Mouse (Mus musculus) lung, postnatal 0 days (tissue): ENCODE results near the gene Tceal3. TPM values are rescaled to one million over a fixed set of nuclear protein-coding genes. Genes with fewer than 3 reads are reported as not detected.
A peak's percentile ranks its signal among the peaks of the same experiment; 100 is the strongest.
"Not testable (repeated sequence)": the region's sequence is repeated elsewhere in the genome, so short reads cannot be mapped to it uniquely, and the experiment has no call there.

Source experiments
- ATAC-seq: fragments of 200-750 bp; cut with Nextera tagmentation; 2 replicates; pipeline ENCODE4 v1.8.0; 2017; ENCODE audit warnings: moderate library complexity
- DNase-seq: peaks from one replicate; pipeline ENCODE4 v3.0.0-alpha.2; 2016; ENCODE audit warnings: low spot score
- H3K27ac ChIP-seq: fragments of 300-500 bp; sonication (generic); 2 replicates; pipeline ENCODE4 v1.5.1; 2014; ENCODE audit warnings: antibody characterized with exemption, mild to moderate bottlenecking, low read length, mixed read lengths
- H3K27me3 ChIP-seq: fragments of 300-500 bp; sonication (generic); replicated peaks from 2 replicates; pipeline ENCODE4 v1.6.1; 2014; ENCODE audit warnings: low read length, mixed read lengths; ENCODE audit not compliant: insufficient read depth
- H3K36me3 ChIP-seq: fragments of 300-500 bp; sonication (generic); 2 replicates; pipeline ENCODE4 v1.6.1; 2014; ENCODE audit warnings: low read length, mixed read lengths; ENCODE audit not compliant: insufficient read depth
- H3K4me1 ChIP-seq: fragments of 300-500 bp; sonication (generic); 2 replicates; pipeline ENCODE4 v1.6.1; 2014; ENCODE audit warnings: antibody characterized with exemption, low read depth, low read length, mixed read lengths; ENCODE audit not compliant: insufficient read depth
- H3K4me2 ChIP-seq: fragments of 300-500 bp; sonication (generic); replicated peaks from 2 replicates; pipeline ENCODE4 v1.6.1; 2014; ENCODE audit warnings: low read depth, mild to moderate bottlenecking, low read length, moderate library complexity, mixed read lengths
- H3K4me3 ChIP-seq: fragments of 300-500 bp; sonication (generic); 2 replicates; pipeline ENCODE4 v1.5.1; 2014; ENCODE audit warnings: low read depth, low read length
- H3K9ac ChIP-seq: fragments of 300-500 bp; sonication (generic); replicated peaks from 2 replicates; pipeline ENCODE4 v1.6.1; 2014; ENCODE audit warnings: low read depth, mild to moderate bottlenecking
- H3K9me3 ChIP-seq: fragments of 300-500 bp; sonication (generic); 2 replicates; pipeline ENCODE4 v1.6.1; 2016; ENCODE audit warnings: low read length, mixed read lengths
- CTCF ChIP-seq: IDR thresholded peaks from 2 replicates; pipeline ENCODE4 v1.5.1; 2016; ENCODE audit warnings: antibody characterized with exemption, mild to moderate bottlenecking
- EP300 ChIP-seq: IDR thresholded peaks from 2 replicates; pipeline ENCODE4 v1.6.1; 2016; ENCODE audit warnings: antibody characterized with exemption, mild to moderate bottlenecking, control low read depth
- WGBS: fragments of 180-500 bp; shearing (Covaris S2); extraction: QIAGEN DNeasy Blood & Tissue Kit; methylation state at CpG from one replicate; pipeline ENCODE4 v1.1.7; 2014; 5-methylcytosine and 5-hydroxymethylcytosine counted together
- polyA plus RNA-seq: library from polyadenylated mRNA; unstranded; fragments of >200 nt; fragmentation: Nextera tagmentation; extraction: Ambion mirVana; gene quantifications from 2 replicates; pipeline ENCODE4 v1.2.1, GENCODE M21; 2015

Gene Tceal3
- 2.1 and 3.1 TPM in 2 replicates for polyA plus RNA-seq

DNA sequence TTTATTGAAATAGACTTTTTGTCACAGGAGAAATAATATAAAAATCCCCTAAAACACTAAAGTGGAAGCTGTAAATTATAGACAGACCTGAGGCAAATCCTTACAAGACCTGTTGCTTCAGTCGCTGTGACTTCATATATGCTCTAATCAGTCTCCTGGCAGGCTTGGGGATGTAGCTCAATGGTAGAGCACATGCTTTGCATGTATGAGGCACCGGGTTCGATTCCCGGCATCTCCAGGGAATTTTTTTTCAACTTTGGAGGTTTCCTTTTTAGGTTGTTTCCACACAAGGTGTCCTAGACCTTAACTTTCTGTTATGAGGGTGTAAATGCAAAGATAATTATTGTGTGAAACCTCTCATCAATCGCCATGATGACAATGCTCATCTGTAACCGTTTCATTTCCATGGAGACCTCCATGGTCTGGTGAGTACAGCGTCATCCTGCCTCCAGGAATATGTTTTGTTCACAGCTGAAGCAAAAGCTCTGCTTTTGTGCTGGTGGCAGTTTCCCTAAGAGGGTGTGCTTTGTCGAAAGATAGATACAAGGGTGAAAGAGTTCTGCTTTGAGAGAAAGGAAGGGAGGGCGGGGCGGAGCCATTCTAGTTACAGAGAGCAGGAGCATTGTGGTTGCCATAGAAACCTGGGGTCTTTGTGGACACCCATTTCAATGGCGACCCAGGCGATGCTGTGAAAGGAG lies at the start of gene Tceal3:
Gene Tceal3 (plus strand): TSS at position 644 of the 698 bp plus-strand sequence.
- no peak within 1 kb of the TSS for H3K9ac ChIP-seq
- ATAC-seq (no peak), DNase-seq (no peak)
- H3K36me3 ChIP-seq = no peaks in the 10 kb centered on the region
- no peaks in the 10 kb centered on the region for H3K27me3 ChIP-seq
- no peaks in the 10 kb centered on the region for H3K9me3 ChIP-seq
- no peak within 1 kb of the TSS for H3K4me2 ChIP-seq
- no peak within 1 kb of the TSS for H3K27ac ChIP-seq
- 50% methylated on average over 12 of the region's 12 CpGs for WGBS
- TF ChIP-seq CTCF (no peak), EP300 (no peak)
- no peaks in the 10 kb centered on the region for H3K4me1 ChIP-seq
- H3K4me3 ChIP-seq = no peak within 1 kb of the TSS

DNA sequence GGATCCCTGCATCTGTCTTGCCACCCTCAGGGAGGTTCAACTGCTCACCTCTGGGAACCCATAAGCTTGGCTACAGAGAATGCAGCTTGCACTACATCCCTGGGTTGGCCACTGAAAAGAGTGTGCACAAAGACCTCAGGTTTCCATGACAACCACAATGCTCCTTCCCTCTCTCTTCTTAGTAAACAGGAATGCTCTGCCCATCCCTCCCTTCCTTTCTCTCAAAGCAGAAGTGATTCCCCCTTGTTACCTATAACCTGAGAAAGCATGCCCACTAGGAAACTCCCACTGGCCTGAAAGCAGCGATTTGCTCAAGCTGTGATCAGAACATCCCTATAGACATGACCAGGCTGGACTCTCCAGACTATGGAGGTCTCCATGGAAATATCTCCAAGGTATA lies 46.7 kb upstream of the Tceal3 start, which contains the start of gene Kir3dl2:
Gene Kir3dl2 (minus strand): TSS at position 101 of the 400 bp plus-strand sequence.
- not testable (repeated sequence) for ATAC-seq, H3K4me2 ChIP-seq, H3K4me3 ChIP-seq, H3K27ac ChIP-seq, H3K9ac ChIP-seq, DNase-seq, H3K27me3 ChIP-seq, H3K4me1 ChIP-seq, H3K9me3 ChIP-seq, H3K36me3 ChIP-seq
- 68% methylated on average over 1 of the region's 1 CpGs for WGBS

DNA sequence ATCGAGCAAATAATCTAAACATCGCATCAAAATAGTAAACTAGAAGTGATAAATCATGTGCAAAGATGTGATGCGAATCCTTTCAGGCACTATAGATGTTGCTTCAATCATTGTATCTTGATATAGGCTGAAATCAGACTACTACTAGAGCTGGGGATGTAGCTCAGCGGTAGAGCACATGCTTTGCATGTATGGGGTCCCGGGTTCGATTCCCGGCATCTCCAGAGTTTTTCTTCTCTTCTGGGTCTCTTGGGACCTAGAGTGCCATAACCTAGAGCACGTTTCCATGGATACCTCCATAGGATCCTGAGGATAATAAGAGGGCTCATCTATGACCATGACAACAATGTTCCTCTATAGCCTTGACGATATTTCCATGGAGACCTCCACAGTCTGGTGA lies 21.5 kb upstream of the Tceal3 start:
- not testable (repeated sequence) for H3K9ac ChIP-seq, DNase-seq, H3K36me3 ChIP-seq, H3K9me3 ChIP-seq, H3K27me3 ChIP-seq, H3K4me1 ChIP-seq, H3K4me2 ChIP-seq, H3K4me3 ChIP-seq, ATAC-seq, H3K27ac ChIP-seq
- 83% methylated on average over 9 of the region's 9 CpGs for WGBS

DNA sequence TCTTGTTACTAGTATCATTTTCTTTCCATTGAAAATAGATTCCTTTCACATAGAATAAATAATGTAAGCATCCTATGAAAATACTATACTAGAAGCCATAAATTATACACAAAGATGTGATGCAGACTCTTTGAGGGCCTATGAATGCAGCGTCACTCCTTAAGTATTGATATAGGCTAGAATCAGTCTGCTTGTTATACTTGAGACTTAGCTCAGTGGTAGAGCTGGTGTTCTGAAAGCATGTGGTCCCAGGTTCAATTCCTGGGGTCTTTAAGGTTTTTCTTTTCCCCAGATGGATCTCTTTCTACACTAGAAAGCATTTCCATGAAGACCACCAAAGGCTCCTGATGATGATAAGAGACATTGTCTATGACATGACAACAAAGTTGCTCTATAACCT lies 6.0 kb upstream of the Tceal3 start:
- ATAC-seq (no peak), DNase-seq (no peak)
- no peaks in the 10 kb centered on the region for H3K36me3 ChIP-seq
- H3K9me3 ChIP-seq = no peaks in the 10 kb centered on the region
- H3K9ac ChIP-seq = no peak overlapping the region
- H3K4me2 ChIP-seq = no peak overlapping the region
- 77% methylated on average over 1 of the region's 1 CpGs for WGBS
- no peak overlapping the region for H3K27ac ChIP-seq
- H3K27me3 ChIP-seq = no peaks in the 10 kb centered on the region
- TF ChIP-seq CTCF (no peak), EP300 (no peak)
- no peaks in the 10 kb centered on the region for H3K4me1 ChIP-seq
- H3K4me3 ChIP-seq = no peak overlapping the region

DNA sequence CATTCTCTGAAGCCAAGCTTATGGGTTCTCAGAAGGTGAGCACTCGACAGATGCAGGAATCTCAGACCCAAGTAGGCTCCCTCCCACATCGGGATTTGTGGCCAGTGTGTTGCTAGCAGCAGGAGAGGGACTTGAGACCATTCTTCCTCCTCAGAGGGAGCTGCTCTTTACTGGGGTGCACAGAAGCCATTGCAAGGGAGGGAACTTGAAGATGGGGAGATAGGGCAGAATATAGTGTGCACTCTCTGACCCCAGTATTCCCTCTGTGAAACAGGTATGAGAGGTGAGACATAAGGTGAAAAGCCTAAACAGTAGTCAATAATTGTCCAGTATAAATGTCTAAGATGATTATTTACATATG lies 235 bp downstream of the Tceal3 start:
- Histone ChIP-seq H3K27me3 (no peaks in the 10 kb centered on the region), H3K4me2 (no peak overlapping the region), H3K4me1 (no peaks in the 10 kb centered on the region), H3K9ac (no peak overlapping the region), H3K27ac (no peak overlapping the region), H3K9me3 (no peaks in the 10 kb centered on the region), H3K4me3 (no peak overlapping the region), H3K36me3 (no peaks in the 10 kb centered on the region)
- TF ChIP-seq CTCF = no peak
- TF ChIP-seq EP300 = no peak
- DNase-seq = no peak
- 31% methylated on average over 2 of the region's 2 CpGs for WGBS
- ATAC-seq = no peak

DNA sequence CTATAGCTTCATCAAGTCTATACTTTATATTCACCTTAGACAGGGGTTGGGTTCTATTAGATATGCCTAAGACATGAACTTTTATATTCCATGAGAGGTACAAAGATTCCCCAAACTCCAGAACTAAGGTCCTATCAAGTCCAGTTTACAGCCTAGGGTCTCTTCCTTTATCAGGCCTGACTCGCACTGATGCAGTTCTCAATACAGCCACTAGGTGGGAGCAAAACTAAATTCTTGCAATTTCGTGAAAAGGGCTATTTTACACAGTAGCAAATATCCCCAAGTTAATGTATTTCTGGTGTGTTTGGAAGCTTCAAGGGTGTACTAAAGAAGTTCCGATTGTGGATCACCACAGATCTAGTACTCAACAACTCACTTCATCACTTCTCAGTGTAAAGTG lies 8.8 kb downstream of the Tceal3 start:
- H3K4me1 ChIP-seq = no peaks in the 10 kb centered on the region
- no peaks in the 10 kb centered on the region for H3K27me3 ChIP-seq
- 12% methylated on average over 3 of the region's 3 CpGs for WGBS
- no peak overlapping the region for H3K4me2 ChIP-seq
- no peak overlapping the region for H3K9ac ChIP-seq
- H3K9me3 ChIP-seq = no peaks in the 10 kb centered on the region
- no peak for DNase-seq
- no peaks in the 10 kb centered on the region for H3K36me3 ChIP-seq
- TF ChIP-seq EP300 (no peak), CTCF (peak; percentile 75)
- no peak for ATAC-seq
- no peak overlapping the region for H3K4me3 ChIP-seq
- H3K27ac ChIP-seq = no peak overlapping the region

DNA sequence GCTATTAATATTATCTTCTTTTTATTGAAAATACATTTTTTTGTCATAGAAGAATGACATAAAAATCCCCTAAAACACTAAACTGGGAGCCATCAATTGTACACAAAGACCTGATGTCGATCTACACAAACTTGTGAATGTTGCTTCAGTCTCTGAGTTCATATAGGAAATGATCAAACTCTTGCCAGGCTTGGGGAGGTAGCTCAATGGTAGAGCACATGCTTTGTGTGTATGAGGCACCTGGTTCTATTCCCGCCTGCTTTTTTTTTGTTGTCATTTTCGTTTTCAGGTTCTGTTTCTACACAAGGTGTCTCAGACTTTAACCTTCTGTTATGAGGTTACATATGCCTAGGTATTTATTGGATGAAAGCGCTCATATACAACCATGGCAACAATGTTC lies 16.3 kb downstream of the Tceal3 start:
- H3K4me2 ChIP-seq = no peak overlapping the region
- H3K27me3 ChIP-seq = no peaks in the 10 kb centered on the region
- 78% methylated on average over 4 of the region's 4 CpGs for WGBS
- H3K9me3 ChIP-seq = no peaks in the 10 kb centered on the region
- H3K9ac ChIP-seq = no peak overlapping the region
- H3K4me1 ChIP-seq = no peaks in the 10 kb centered on the region
- no peak for ATAC-seq
- no peak for TF ChIP-seq CTCF
- TF ChIP-seq EP300 = no peak
- DNase-seq = no peak
- no peak overlapping the region for H3K4me3 ChIP-seq
- H3K36me3 ChIP-seq = no peaks in the 10 kb centered on the region
- no peak overlapping the region for H3K27ac ChIP-seq
